Mouse (Mus musculus): ENCODE results near the gene Olfr733. TPM values are rescaled to one million over a fixed set of nuclear protein-coding genes. Genes with fewer than 3 reads are reported as not detected.

Olfr733 gene
- polyA plus RNA-seq (2012), result not detected in 2 replicates

DNA sequence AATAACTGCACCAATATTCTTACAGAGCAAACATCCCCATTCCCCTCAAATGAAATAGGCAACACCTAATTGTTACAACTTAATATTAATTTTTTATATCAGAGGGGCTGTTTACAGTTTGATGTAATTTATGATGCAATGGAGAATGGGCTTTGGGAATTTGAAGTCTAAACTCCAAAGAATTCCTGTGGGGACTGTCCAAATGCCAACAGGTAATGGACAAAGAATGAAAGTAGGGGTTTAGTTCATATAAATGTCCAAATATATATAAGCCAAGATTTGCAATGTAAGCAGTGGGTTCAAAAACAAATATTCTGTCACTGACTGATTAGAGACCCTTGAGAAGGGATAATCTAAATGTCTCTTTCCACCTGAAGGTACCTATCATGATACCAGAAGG is at the start of gene Olfr733:
Gene Olfr733, minus strand, starts transcription at position 101 of the 400 bp plus-strand sequence.

DNA sequence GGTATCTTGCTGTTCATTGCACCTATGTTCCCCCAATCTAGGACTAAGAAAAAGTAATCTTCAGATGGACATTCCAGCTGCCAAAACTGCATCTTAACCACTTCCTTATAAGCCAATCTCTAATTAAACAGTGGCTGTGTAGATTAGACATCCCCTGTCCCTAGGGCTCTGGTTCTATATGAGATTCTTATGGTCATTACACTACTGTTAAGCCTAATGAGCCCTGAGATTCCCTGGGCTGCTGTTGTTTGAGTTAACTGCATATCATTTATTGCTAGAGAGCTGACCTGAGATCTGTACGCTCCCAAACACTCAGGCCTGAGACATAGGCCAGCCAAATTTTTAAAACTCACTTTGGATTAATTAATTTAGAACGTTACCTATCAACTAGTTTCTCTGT is 47.5 kb upstream of the Olfr733 start, which contains the start of gene Olfr735:
Gene Olfr735, minus strand, starts transcription at position 77 of the 400 bp plus-strand sequence.

GRCm38 (mm10) chr14:50326661-50327060 is 25.3 kb upstream of the Olfr733 start, which contains the start of gene Olfr734:
Gene Olfr734 (minus strand): TSS chr14:50326761.

DNA sequence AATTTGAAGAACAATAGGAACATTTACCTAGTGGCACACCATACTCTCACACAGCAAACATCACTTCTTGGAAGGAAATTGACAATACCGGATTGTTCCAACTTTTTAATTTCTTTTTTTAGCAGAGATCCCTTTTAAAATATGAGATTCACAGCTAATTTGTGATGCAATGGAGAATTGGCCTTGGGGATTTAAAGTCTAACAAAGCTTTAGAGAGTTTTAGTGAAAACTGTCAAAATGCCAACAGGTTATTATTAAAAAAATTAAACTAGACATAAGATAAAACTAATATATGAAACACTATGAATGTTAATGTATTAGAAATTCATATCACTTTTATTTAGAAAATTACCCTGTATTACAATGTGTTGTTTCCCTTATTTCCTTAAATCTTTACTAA is 17.2 kb downstream of the Olfr733 start, which contains the start of gene Olfr732:
Gene Olfr732, minus strand, starts transcription at position 101 of the 400 bp plus-strand sequence.

Other genes starting within 250 kb of the Olfr733 start
- not detected in 2 replicates for gene Olfr726, start 210.6 kb downstream of the Olfr733 start, polyA plus RNA-seq (2012)
- not detected in 2 replicates for gene Olfr727, start 178.3 kb downstream of the Olfr733 start, polyA plus RNA-seq (2012)
- gene Olfr728, start 158.8 kb downstream of the Olfr733 start, polyA plus RNA-seq (2012), result not detected in 2 replicates
- gene Olfr729, start 148.6 kb downstream of the Olfr733 start, polyA plus RNA-seq (2012), result not detected in 2 replicates
- not detected in 2 replicates for gene Olfr730, start 113.3 kb downstream of the Olfr733 start, polyA plus RNA-seq (2012)
- not detected in 2 replicates for gene Olfr731, start 59.7 kb downstream of the Olfr733 start, polyA plus RNA-seq (2012)
- gene Olfr732, start 17.3 kb downstream of the Olfr733 start, polyA plus RNA-seq (2012), result not detected in 2 replicates
- not detected in 2 replicates for gene Olfr734, start 25.2 kb upstream of the Olfr733 start, polyA plus RNA-seq (2012)
- gene Olfr735, start 47.4 kb upstream of the Olfr733 start, polyA plus RNA-seq (2012), result not detected in 2 replicates
- gene Tlr11, start 56.4 kb upstream of the Olfr733 start, polyA plus RNA-seq (2012), result not detected in 2 replicates
- gene Olfr736, start 79.6 kb upstream of the Olfr733 start, polyA plus RNA-seq (2012), result not detected in 2 replicates
- gene Olfr738, start 106.0 kb upstream of the Olfr733 start, polyA plus RNA-seq (2012), result not detected in 2 replicates
- 0.05 TPM in 1 of 2 replicates, not detected in the other for gene Olfr739, start 117.1 kb upstream of the Olfr733 start, polyA plus RNA-seq (2012)
- gene Olfr740, start 144.0 kb upstream of the Olfr733 start, polyA plus RNA-seq (2012), result not detected in 2 replicates
- gene Olfr741, start 171.2 kb upstream of the Olfr733 start, polyA plus RNA-seq (2012), result not detected in 2 replicates
- not detected in 2 replicates for gene Olfr742, start 202.1 kb upstream of the Olfr733 start, polyA plus RNA-seq (2012)
- not detected in 2 replicates for gene Olfr743, start 220.3 kb upstream of the Olfr733 start, polyA plus RNA-seq (2012)

Measured in megakaryocyte-erythroid progenitor cell, adult 5 weeks (primary cell).